Mouse (Mus musculus) neural tube, embryonic 14.5 days (tissue): Measurements from ENCODE around the gene Pou6f2. TPM values are rescaled to one million over a fixed set of nuclear protein-coding genes. Genes with fewer than 3 reads are reported as not detected.

ENCODE experiments used
- ATAC-seq: fragments of 200-750 bp; cut with Nextera tagmentation; 2 replicates; pipeline ENCODE4 v1.8.0; 2017; ENCODE audit warnings: low read depth, mild to moderate bottlenecking, moderate TSS enrichment, moderate library complexity
- H3K27ac ChIP-seq: fragments of 300-500 bp; sonication (generic); 2 replicates; pipeline ENCODE4 v1.5.1; 2014; ENCODE audit warnings: low read depth, mild to moderate bottlenecking, control low read depth, low read length, moderate library complexity, mixed read lengths
- H3K27me3 ChIP-seq: fragments of 300-500 bp; sonication (generic); 2 replicates; pipeline ENCODE4 v1.6.1; 2014; ENCODE audit warnings: low read length; ENCODE audit not compliant: control insufficient read depth, insufficient read depth
- H3K36me3 ChIP-seq: fragments of 300-500 bp; sonication (generic); 2 replicates; pipeline ENCODE4 v1.6.1; 2014; ENCODE audit warnings: low read length, mixed read lengths; ENCODE audit not compliant: control insufficient read depth, insufficient read depth
- H3K4me1 ChIP-seq: fragments of 300-500 bp; sonication (generic); 2 replicates; pipeline ENCODE4 v1.6.1; 2014; ENCODE audit warnings: low read length; ENCODE audit not compliant: control insufficient read depth, insufficient read depth
- H3K4me2 ChIP-seq: fragments of 300-500 bp; sonication (generic); 2 replicates; pipeline ENCODE4 v1.6.1; 2014; ENCODE audit warnings: mild to moderate bottlenecking, low read depth, low read length, control low read depth
- H3K4me3 ChIP-seq: fragments of 300-500 bp; sonication (generic); 2 replicates; pipeline ENCODE4 v1.5.1; 2014; ENCODE audit warnings: low read depth, low read length, control low read depth, mixed read lengths
- H3K9ac ChIP-seq: fragments of 300-500 bp; sonication (generic); replicated peaks from 2 replicates; pipeline ENCODE4 v1.6.1; 2014; ENCODE audit warnings: low read depth, mild to moderate bottlenecking, control low read depth, low read length, mixed read lengths
- H3K9me3 ChIP-seq: fragments of 300-500 bp; sonication (generic); 2 replicates; pipeline ENCODE4 v1.6.1; 2016; ENCODE audit warnings: low read length; ENCODE audit not compliant: control insufficient read depth
- WGBS: fragments of 180-500 bp; shearing (Covaris S2); extraction: QIAGEN DNeasy Blood & Tissue Kit; methylation state at CpG from one replicate; pipeline ENCODE4 v1.1.7; 2014; 5-methylcytosine and 5-hydroxymethylcytosine counted together
- polyA plus RNA-seq: library from polyadenylated mRNA; unstranded; fragments of >200 nt; fragmentation: Nextera tagmentation; extraction: Ambion mirVana; gene quantifications from 2 replicates; pipeline ENCODE4 v1.2.1, GENCODE M21; 2014

Gene Pou6f2
- polyA plus RNA-seq, 1 experiment from 2014 or later: 13.8 TPM

- no peak overlapping the region for H3K4me2 ChIP-seq
- H3K9me3 ChIP-seq: no peaks in the 10 kb centered on the region
- H3K27me3 ChIP-seq: no peaks in the 10 kb centered on the region
- no peak for ATAC-seq
- H3K4me1 ChIP-seq: peaks cover 5% of the 10 kb centered on the region; the same call in 1 of the 2 replicates
- WGBS: 18% methylated on average over 4 of the region's 4 CpGs
- no peak overlapping the region for H3K4me3 ChIP-seq
- H3K36me3 ChIP-seq: no peaks in the 10 kb centered on the region
- H3K9ac ChIP-seq: no peak overlapping the region
- no peak overlapping the region for H3K27ac ChIP-seq
Observed at GRCm38 (mm10) chr13:18128053-18128452, 269.4 kb downstream of the Pou6f2 start.

GRCm38 (mm10) chr13:18126111-18126510 lies 271.4 kb downstream of the Pou6f2 start:
- no peak overlapping the region for H3K27ac ChIP-seq
- no peak overlapping the region for H3K4me3 ChIP-seq
- H3K36me3 ChIP-seq: no peaks in the 10 kb centered on the region
- no peaks in the 10 kb centered on the region for H3K27me3 ChIP-seq
- WGBS: 60% methylated on average over 2 of the region's 2 CpGs
- H3K9me3 ChIP-seq: no peaks in the 10 kb centered on the region
- no peak for ATAC-seq
- H3K4me1 ChIP-seq: peaks cover 5% of the 10 kb centered on the region; the same call in 1 of the 2 replicates
- H3K9ac ChIP-seq: no peak overlapping the region
- no peak overlapping the region for H3K4me2 ChIP-seq

DNA sequence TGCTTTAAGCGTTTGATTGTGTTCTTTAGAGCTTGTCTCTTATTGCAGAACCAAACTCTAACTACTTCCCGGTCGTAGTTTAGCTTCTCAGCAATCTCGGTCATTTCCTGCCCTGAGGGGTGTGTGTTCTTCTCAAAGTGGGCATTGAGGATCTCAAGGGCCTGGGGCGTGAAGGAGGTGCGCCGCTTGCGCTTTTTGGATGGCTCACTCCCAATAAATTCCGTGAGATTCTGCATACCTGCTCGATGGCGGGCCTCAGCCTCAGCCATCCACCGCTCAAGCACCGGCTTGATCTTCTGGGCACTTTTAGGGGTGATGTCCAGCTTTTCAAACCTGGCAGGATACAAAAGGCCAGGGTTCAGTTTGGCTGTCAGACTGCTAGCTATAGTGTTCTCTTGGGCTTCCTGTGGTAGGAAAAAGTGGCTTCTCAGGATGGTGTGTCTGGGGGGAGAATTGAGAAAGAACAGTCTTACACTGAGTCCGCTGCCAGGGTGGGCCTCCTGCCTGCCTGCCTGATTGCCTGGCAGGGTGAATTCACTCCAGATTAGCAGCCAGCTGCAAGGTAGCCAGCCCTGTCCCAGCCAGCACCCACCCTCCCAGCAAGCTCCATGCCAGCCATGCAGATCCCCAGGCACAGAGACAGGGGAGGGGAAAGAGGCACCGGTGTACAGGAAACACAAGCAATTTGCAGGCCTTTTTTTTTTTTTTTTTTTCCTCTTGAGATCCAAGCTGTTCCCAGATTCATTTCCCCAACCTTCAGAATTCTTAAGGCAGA lies 272.1 kb downstream of the Pou6f2 start:
- 66% methylated on average over 15 of the region's 15 CpGs for whole genome bisulfite sequencing
- Histone ChIP-seq H3K9me3 (no peaks in the 10 kb centered on the region), H3K4me2 (no peak overlapping the region), H3K27me3 (no peaks in the 10 kb centered on the region), H3K4me1 (peaks cover 5% of the 10 kb centered on the region; the same call in 1 of the 2 replicates), H3K4me3 (no peak overlapping the region), H3K9ac (no peak overlapping the region), H3K36me3 (no peaks in the 10 kb centered on the region), H3K27ac (no peak overlapping the region)
- ATAC-seq: no peak

DNA sequence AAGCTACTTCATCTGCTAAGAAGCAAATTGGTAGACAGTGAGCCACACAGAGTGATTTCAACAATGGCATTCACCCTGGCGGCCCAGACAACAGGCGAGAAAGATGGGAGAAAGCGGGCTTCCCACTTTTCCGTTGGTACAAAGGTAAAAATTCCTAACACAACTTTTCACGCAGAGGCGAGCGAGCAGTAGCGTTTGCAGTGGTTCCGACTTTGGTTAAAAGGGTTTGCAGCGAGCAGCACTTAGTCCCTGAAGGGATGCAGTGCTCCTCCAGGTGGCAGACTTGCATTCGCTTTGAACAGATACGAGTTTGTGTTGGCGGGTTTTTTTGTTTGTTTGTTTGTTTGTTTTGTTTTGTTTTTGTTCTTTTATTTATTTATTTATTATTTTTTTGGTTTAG lies 273.1 kb downstream of the Pou6f2 start:
- 36% methylated on average over 13 of the region's 13 CpGs for WGBS
- H3K27me3 ChIP-seq: no peaks in the 10 kb centered on the region
- no peaks in the 10 kb centered on the region for H3K4me1 ChIP-seq
- peak; percentile 75; the same call in 1 of the 2 replicates for ATAC-seq
- H3K9me3 ChIP-seq: no peaks in the 10 kb centered on the region
- peak overlapping the region; percentile 15; the same call in 1 of the 2 replicates for H3K4me2 ChIP-seq
- no peak overlapping the region for H3K9ac ChIP-seq
- no peaks in the 10 kb centered on the region for H3K36me3 ChIP-seq
- no peak overlapping the region for H3K27ac ChIP-seq
- no peak overlapping the region for H3K4me3 ChIP-seq

- Histone ChIP-seq H3K27me3 (no peaks in the 10 kb centered on the region), H3K9me3 (no peaks in the 10 kb centered on the region), H3K9ac (no peak overlapping the region), H3K4me1 (no peaks in the 10 kb centered on the region), H3K36me3 (no peaks in the 10 kb centered on the region), H3K4me2 (no peak overlapping the region), H3K27ac (no peak overlapping the region), H3K4me3 (no peak overlapping the region)
- ATAC-seq: no peak
- 93% methylated on average over 2 of the region's 2 CpGs for WGBS
Observed at GRCm38 (mm10) chr13:18120406-18120805, 277.1 kb downstream of the Pou6f2 start.

GRCm38 (mm10) chr13:18081443-18082119 lies 315.9 kb downstream of the Pou6f2 start:
- ATAC-seq: no peak
- WGBS: 81% methylated on average over 10 of the region's 10 CpGs

More at GRCm38 (mm10) chr13:18081443-18082119, 315.9 kb downstream of the Pou6f2 start:
- Histone ChIP-seq H3K4me1 (no peaks in the 10 kb centered on the region), H3K36me3 (no peaks in the 10 kb centered on the region), H3K4me3 (no peak overlapping the region), H3K9ac (no peak overlapping the region), H3K27me3 (no peaks in the 10 kb centered on the region), H3K4me2 (no peak overlapping the region), H3K27ac (no peak overlapping the region), H3K9me3 (no peaks in the 10 kb centered on the region)
